ENCODE assay signal across 23 mouse cellular contexts in genomic region chr1:12028074-12028473, GRCm38 (mm10).
DNase-seq lines count a peak whose midpoint lies in the region; TF ChIP-seq lines count a peak whose summit lies in the region.
"Had no signal": no experiment of that assay in that cellular context is flagged by ENCODE, and none has a peak within 500 bp of the region (broad histone marks: within the 10 kb centered on the region; RNA-seq: fewer than 3 reads in every experiment).

No protein-coding gene starts in this region.

- no peak for TF ChIP-seq POLR2A in brain, embryonic 14.5 days (IDR thresholded peaks at IDR 0.05; ENCODE audit: borderline replicate concordance, extremely low read depth, insufficient read depth, insufficient read length, poor library complexity, severe bottlenecking)

- H3K27ac ChIP-seq in layer of hippocampus, adult 2 months = no peak overlapping the region
- H3K27ac ChIP-seq: embryonic facial prominence, embryonic 12.5 days; forebrain, embryonic 15.5 days; hindbrain, embryonic 13.5 days; limb, embryonic 13.5 days; midbrain, embryonic 10.5 days had no signal

- peak; percentile 21; the same call in 1 of the 2 replicates for TF ChIP-seq CTCF in layer of hippocampus, adult 2 months (conservative IDR thresholded peaks at IDR 0.05)
- no peak for TF ChIP-seq CTCF in brain, embryonic 14.5 days (IDR thresholded peaks at IDR 0.05; ENCODE audit: borderline replicate concordance, extremely low read depth, insufficient read depth, insufficient read length)

- DNase-seq in embryo, embryonic 11 days = peak; percentile 17
- DNase-seq in embryo, embryonic 10.5 days (ENCODE audit: low spot score) = no peak
- DNase-seq in layer of hippocampus, adult 2 months (ENCODE audit: low spot score in 2 of 2) = no peak
- no peak for DNase-seq in layer of hippocampus, adult 11-12 months (ENCODE audit: low spot score)
- peak; percentile 11 for DNase-seq in brain, embryonic 14.5 days (ENCODE audit: low read depth)
- no peak for DNase-seq in gastrocnemius, postnatal 25 days
- no peak for DNase-seq in left cerebral cortex, adult 18-20 months (ENCODE audit: low spot score in 2 of 2)
- DNase-seq: adrenal gland, postnatal 25 days; cerebellum, adult 18-20 months; cerebellum, postnatal 10 days; gastrocnemius, postnatal 36 days; heart, adult 18-20 months; heart, postnatal 4 days; kidney, adult 18-20 months; kidney, postnatal 10 days; right cerebral cortex, postnatal 25 days; spleen, adult 18-20 months had no signal

- no peak overlapping the region for H3K4me3 ChIP-seq in layer of hippocampus, adult 2 months
- H3K4me3 ChIP-seq: embryonic facial prominence, embryonic 12.5 days; forebrain, embryonic 15.5 days; heart, embryonic 12.5 days; hindbrain, embryonic 13.5 days; limb, embryonic 13.5 days; midbrain, embryonic 10.5 days had no signal

Comparison
In these comparisons a context has a peak if more than half of its experiments do, and no peak if none do; other contexts are left out.
1. DNase-seq: peak in embryo, embryonic 11 days (single experiment) and brain, embryonic 14.5 days (single experiment); none in embryo, embryonic 10.5 days (single experiment), layer of hippocampus, adult 2 months (0 of 2), layer of hippocampus, adult 11-12 months (single experiment), gastrocnemius, postnatal 25 days (single experiment) and left cerebral cortex, adult 18-20 months (0 of 2).